In genomic region chr19:28990590-28991221, GRCm38 (mm10) we compare ENCODE assay signal across 8 mouse cellular contexts. TPM values are rescaled to one million over a fixed set of nuclear protein-coding genes. Genes with fewer than 3 reads are reported as not detected.
DNase-seq lines count a peak whose midpoint lies in the region; ATAC-seq lines count a peak whose summit lies in the region.

No protein-coding gene starts in this region.

- peak overlapping the region; percentile 68 for H3K4me3 ChIP-seq in lung, embryonic 15.5 days
- H3K4me3 ChIP-seq in brown adipose tissue, adult 24 weeks (ENCODE audit: insufficient read depth, low read depth, low read length), result peak overlapping the region; percentile 90
- H3K4me3 ChIP-seq in heart, embryonic 12.5 days, result peak overlapping the region; percentile 83
- H3K4me3 ChIP-seq in midbrain, embryonic 15.5 days, result peak overlapping the region; percentile 90

- peaks cover 14% of the 10 kb centered on the region; the same call in 1 of the 2 replicates for H3K4me1 ChIP-seq in lung, embryonic 15.5 days
- H3K4me1 ChIP-seq in brown adipose tissue, adult 24 weeks (ENCODE audit: control insufficient read depth, insufficient read depth, insufficient read length, low read length), result no peaks in the 10 kb centered on the region
- H3K4me1 ChIP-seq in heart, embryonic 12.5 days (replicated peaks), result peaks cover 14% of the 10 kb centered on the region
- peaks cover 18% of the 10 kb centered on the region for H3K4me1 ChIP-seq in midbrain, embryonic 15.5 days

- peak; percentile 53 for ATAC-seq in lung, embryonic 15.5 days (ENCODE audit: borderline replicate concordance, extremely low read depth, low FRiP score, low TSS enrichment)
- ATAC-seq in heart, embryonic 12.5 days (ENCODE audit: insufficient number of reproducible peaks, low FRiP score), result peak; percentile 43
- peak; percentile 72 for ATAC-seq in midbrain, embryonic 15.5 days (replicated peaks)

- H3K9ac ChIP-seq in lung, embryonic 15.5 days, result peak overlapping the region; percentile 75
- H3K9ac ChIP-seq in heart, embryonic 12.5 days, result peak overlapping the region; percentile 85
- peak overlapping the region; percentile 86 for H3K9ac ChIP-seq in midbrain, embryonic 15.5 days

- no peaks in the 10 kb centered on the region for H3K27me3 ChIP-seq in lung, embryonic 15.5 days
- H3K27me3 ChIP-seq in heart, embryonic 12.5 days (replicated peaks), result no peaks in the 10 kb centered on the region
- 0 out of 2 replicates have a peak, but pooled peaks cover 3% of the 10 kb centered on the region for H3K27me3 ChIP-seq in midbrain, embryonic 15.5 days (replicated peaks)

- peaks cover 20% of the 10 kb centered on the region for H3K36me3 ChIP-seq in lung, embryonic 15.5 days
- peaks cover 23% of the 10 kb centered on the region for H3K36me3 ChIP-seq in heart, embryonic 12.5 days
- 0 out of 2 replicates have a peak, but pooled peaks cover 10% of the 10 kb centered on the region for H3K36me3 ChIP-seq in midbrain, embryonic 15.5 days (replicated peaks)

- no peaks in the 10 kb centered on the region for H3K9me3 ChIP-seq in lung, embryonic 15.5 days
- no peaks in the 10 kb centered on the region for H3K9me3 ChIP-seq in heart, embryonic 12.5 days (replicated peaks)
- no peaks in the 10 kb centered on the region for H3K9me3 ChIP-seq in midbrain, embryonic 15.5 days

- intact Hi-C loops in left cerebral cortex, postnatal 14 days (cut with DNase I), result loop anchor here (5.0 to 10.0 kb wide), 2 partner anchors 57 to 364 kb away; partner anchors contain the start of gene Ak3

- DNase-seq in lung, postnatal 14 days, result no peak
- peak; percentile 36 to 75 for DNase-seq in left cerebral cortex, postnatal 14 days (ENCODE audit: low spot score in 2 of 2)
- no peak for DNase-seq in gastrocnemius, postnatal 10 days
- no peak for DNase-seq in adrenal gland, postnatal 25 days

- peak overlapping the region; percentile 75 for H3K27ac ChIP-seq in lung, embryonic 15.5 days
- peak overlapping the region; percentile 76 for H3K27ac ChIP-seq in brown adipose tissue, adult 24 weeks (replicated peaks; ENCODE audit: low read depth, low read length)
- peak overlapping the region; percentile 84 for H3K27ac ChIP-seq in heart, embryonic 12.5 days (ENCODE audit: poor library complexity, severe bottlenecking)
- H3K27ac ChIP-seq in midbrain, embryonic 15.5 days, result peak overlapping the region; percentile 88

- H3K4me2 ChIP-seq in lung, embryonic 15.5 days, result peak overlapping the region; percentile 72
- H3K4me2 ChIP-seq in heart, embryonic 12.5 days, result peak overlapping the region; percentile 70
- peak overlapping the region; percentile 61 for H3K4me2 ChIP-seq in midbrain, embryonic 15.5 days

- under 1% methylated on average over 41 of the region's 41 CpGs for WGBS in lung, embryonic 15.5 days
- under 1% methylated on average over 40 of the region's 41 CpGs for WGBS in heart, embryonic 12.5 days
- WGBS in midbrain, embryonic 15.5 days, result under 1% methylated on average over 41 of the region's 41 CpGs

RNA-seq across cellular contexts. Expression of gene Cdc37l1, which starts 0.6 kb away (rescaled TPM):
- 32.9 and 36.0 TPM in 2 replicates for polyA plus RNA-seq in lung, embryonic 15.5 days (2015; fragmentation: Nextera tagmentation; extraction: Ambion mirVana)
- 28.3 and 35.7 TPM in 2 replicates for polyA plus RNA-seq in brown adipose tissue, adult 24 weeks (2012; ENCODE audit: insufficient read depth, insufficient read length, missing spikeins)
- polyA plus RNA-seq in heart, embryonic 12.5 days (2016; fragmentation: Nextera tagmentation; extraction: Ambion mirVana), result 37.7 and 41.5 TPM in 2 replicates
- 10 to 100 TPM; 81.8 to 83.5 TPM for total RNA-seq in left cerebral cortex, postnatal 14 days (2021)
- polyA plus RNA-seq in midbrain, embryonic 15.5 days (2015; fragmentation: Nextera tagmentation; extraction: Ambion mirVana), result 49.4 and 50.8 TPM in 2 replicates
- total RNA-seq in gastrocnemius, postnatal 10 days (2021), result 10 to 100 TPM; 31.4 to 38.1 TPM
- total RNA-seq in adrenal gland, postnatal 25 days (2021), result 52.2 and 62.0 TPM in 2 replicates

RNA-seq across cellular contexts. Expression of gene 4430402I18Rik, which starts 23.1 kb away (rescaled TPM):
- 1.9 and 3.2 TPM in 2 replicates for polyA plus RNA-seq in lung, embryonic 15.5 days (2015; fragmentation: Nextera tagmentation; extraction: Ambion mirVana)
- 27.9 and 41.7 TPM in 2 replicates for polyA plus RNA-seq in brown adipose tissue, adult 24 weeks (2012; ENCODE audit: insufficient read depth, insufficient read length, missing spikeins)
- 6.0 and 6.6 TPM in 2 replicates for polyA plus RNA-seq in heart, embryonic 12.5 days (2016; fragmentation: Nextera tagmentation; extraction: Ambion mirVana)
- 1 to 10 TPM; 4.7 to 6.7 TPM for total RNA-seq in left cerebral cortex, postnatal 14 days (2021)
- polyA plus RNA-seq in midbrain, embryonic 15.5 days (2015; fragmentation: Nextera tagmentation; extraction: Ambion mirVana), result 0.92 and 1.3 TPM in 2 replicates
- total RNA-seq in gastrocnemius, postnatal 10 days (2021), result 1 to 10 TPM in 1 of 2 experiments, under 1 TPM in 1; 0.66 to 1.1 TPM
- 3.6 and 4.2 TPM in 2 replicates for total RNA-seq in adrenal gland, postnatal 25 days (2021)

RNA-seq across cellular contexts. Expression of gene Plpp6, which starts 27.0 kb away (rescaled TPM):
- 7.0 TPM in 2 replicates for polyA plus RNA-seq in lung, embryonic 15.5 days (2015; fragmentation: Nextera tagmentation; extraction: Ambion mirVana)
- 22.9 and 32.4 TPM in 2 replicates for polyA plus RNA-seq in brown adipose tissue, adult 24 weeks (2012; ENCODE audit: insufficient read depth, insufficient read length, missing spikeins)
- 8.9 and 9.3 TPM in 2 replicates for polyA plus RNA-seq in heart, embryonic 12.5 days (2016; fragmentation: Nextera tagmentation; extraction: Ambion mirVana)
- 10 to 100 TPM; 43.9 to 44.5 TPM for total RNA-seq in left cerebral cortex, postnatal 14 days (2021)
- polyA plus RNA-seq in midbrain, embryonic 15.5 days (2015; fragmentation: Nextera tagmentation; extraction: Ambion mirVana), result 13.2 and 14.3 TPM in 2 replicates
- total RNA-seq in gastrocnemius, postnatal 10 days (2021), result 1 to 10 TPM; 3.4 to 3.5 TPM
- total RNA-seq in adrenal gland, postnatal 25 days (2021), result 31.1 and 43.3 TPM in 2 replicates

RNA-seq across cellular contexts. Expression of gene Ak3, which starts 57.1 kb away (rescaled TPM):
- 71.4 and 80.3 TPM in 2 replicates for polyA plus RNA-seq in lung, embryonic 15.5 days (2015; fragmentation: Nextera tagmentation; extraction: Ambion mirVana)
- polyA plus RNA-seq in brown adipose tissue, adult 24 weeks (2012; ENCODE audit: insufficient read depth, insufficient read length, missing spikeins), result 328 and 347 TPM in 2 replicates
- polyA plus RNA-seq in heart, embryonic 12.5 days (2016; fragmentation: Nextera tagmentation; extraction: Ambion mirVana), result 79.7 and 80.8 TPM in 2 replicates
- total RNA-seq in left cerebral cortex, postnatal 14 days (2021), result 10 to 100 TPM; 52.3 to 53.2 TPM
- polyA plus RNA-seq in midbrain, embryonic 15.5 days (2015; fragmentation: Nextera tagmentation; extraction: Ambion mirVana), result 65.8 and 71.8 TPM in 2 replicates
- total RNA-seq in gastrocnemius, postnatal 10 days (2021), result 10 to 100 TPM; 60.1 to 61.7 TPM
- 240 and 253 TPM in 2 replicates for total RNA-seq in adrenal gland, postnatal 25 days (2021)

Comparison
In these comparisons a context has a peak if more than half of its experiments do, and no peak if none do; other contexts are left out.
1. DNase-seq: peak in left cerebral cortex, postnatal 14 days (2 of 2); none in lung, postnatal 14 days (single experiment), gastrocnemius, postnatal 10 days (single experiment) and adrenal gland, postnatal 25 days (single experiment).
2. Peak in every context shown above with its lines, with median percentiles within 50 percentile points of each other: ATAC-seq, H3K27ac ChIP-seq, H3K4me2 ChIP-seq, H3K4me3 ChIP-seq and H3K9ac ChIP-seq.